Mouse (Mus musculus) lung, embryonic 16.5 days (tissue): ENCODE measurements around the gene Fbxo11. TPM values are rescaled to one million over a fixed set of nuclear protein-coding genes. Genes with fewer than 3 reads are reported as not detected.
A peak's percentile ranks its signal among the peaks of the same experiment; 100 is the strongest.
"Not testable (repeated sequence)": the region's sequence is repeated elsewhere in the genome, so short reads cannot be mapped to it uniquely, and the experiment has no call there.

Experiments
- ATAC-seq: fragments of 200-750 bp; cut with Nextera tagmentation; 2 replicates; pipeline ENCODE4 v1.8.0; 2017; ENCODE audit warnings: low read depth, mild to moderate bottlenecking, moderate library complexity
- H3K27ac ChIP-seq: fragments of 300-500 bp; sonication (generic); 2 replicates; pipeline ENCODE4 v1.5.1; 2014; ENCODE audit warnings: mild to moderate bottlenecking, control low read depth, low read length
- H3K27me3 ChIP-seq: fragments of 300-500 bp; sonication (generic); 2 replicates; pipeline ENCODE4 v1.6.1; 2014; ENCODE audit warnings: low read depth, low read length, mixed read lengths; ENCODE audit not compliant: control insufficient read depth, insufficient read depth
- H3K36me3 ChIP-seq: fragments of 300-500 bp; sonication (generic); 2 replicates; pipeline ENCODE4 v1.6.1; 2014; ENCODE audit warnings: low read length; ENCODE audit not compliant: control insufficient read depth, insufficient read depth
- H3K4me1 ChIP-seq: fragments of 300-500 bp; sonication (generic); replicated peaks from 2 replicates; pipeline ENCODE4 v1.6.1; 2014; ENCODE audit warnings: low read length, mixed read lengths; ENCODE audit not compliant: control insufficient read depth, insufficient read depth
- H3K4me2 ChIP-seq: fragments of 300-500 bp; sonication (generic); 2 replicates; pipeline ENCODE4 v1.6.1; 2014; ENCODE audit warnings: low read depth, low read length, control low read depth
- H3K4me3 ChIP-seq: fragments of 300-500 bp; sonication (generic); 2 replicates; pipeline ENCODE4 v1.5.1; 2014; ENCODE audit warnings: mild to moderate bottlenecking, low read length, control low read depth
- H3K9ac ChIP-seq: fragments of 300-500 bp; sonication (generic); 2 replicates; pipeline ENCODE4 v1.6.1; 2014; ENCODE audit warnings: low read length, control low read depth
- H3K9me3 ChIP-seq: fragments of 300-500 bp; sonication (generic); 2 replicates; pipeline ENCODE4 v1.6.1; 2016; ENCODE audit warnings: low read length; ENCODE audit not compliant: control insufficient read depth
- WGBS: fragments of 180-500 bp; shearing (Covaris S2); extraction: QIAGEN DNeasy Blood & Tissue Kit; methylation state at CpG from one replicate; pipeline ENCODE4 v1.1.7; 2014; 5-methylcytosine and 5-hydroxymethylcytosine counted together
- polyA plus RNA-seq: library from polyadenylated mRNA; unstranded; fragments of >200 nt; fragmentation: Nextera tagmentation; extraction: Ambion mirVana; gene quantifications from 2 replicates; pipeline ENCODE4 v1.2.1, GENCODE M21; 2015

Gene Fbxo11
- polyA plus RNA-seq, 1 experiment from 2014 or later, result 13.6 TPM

DNA sequence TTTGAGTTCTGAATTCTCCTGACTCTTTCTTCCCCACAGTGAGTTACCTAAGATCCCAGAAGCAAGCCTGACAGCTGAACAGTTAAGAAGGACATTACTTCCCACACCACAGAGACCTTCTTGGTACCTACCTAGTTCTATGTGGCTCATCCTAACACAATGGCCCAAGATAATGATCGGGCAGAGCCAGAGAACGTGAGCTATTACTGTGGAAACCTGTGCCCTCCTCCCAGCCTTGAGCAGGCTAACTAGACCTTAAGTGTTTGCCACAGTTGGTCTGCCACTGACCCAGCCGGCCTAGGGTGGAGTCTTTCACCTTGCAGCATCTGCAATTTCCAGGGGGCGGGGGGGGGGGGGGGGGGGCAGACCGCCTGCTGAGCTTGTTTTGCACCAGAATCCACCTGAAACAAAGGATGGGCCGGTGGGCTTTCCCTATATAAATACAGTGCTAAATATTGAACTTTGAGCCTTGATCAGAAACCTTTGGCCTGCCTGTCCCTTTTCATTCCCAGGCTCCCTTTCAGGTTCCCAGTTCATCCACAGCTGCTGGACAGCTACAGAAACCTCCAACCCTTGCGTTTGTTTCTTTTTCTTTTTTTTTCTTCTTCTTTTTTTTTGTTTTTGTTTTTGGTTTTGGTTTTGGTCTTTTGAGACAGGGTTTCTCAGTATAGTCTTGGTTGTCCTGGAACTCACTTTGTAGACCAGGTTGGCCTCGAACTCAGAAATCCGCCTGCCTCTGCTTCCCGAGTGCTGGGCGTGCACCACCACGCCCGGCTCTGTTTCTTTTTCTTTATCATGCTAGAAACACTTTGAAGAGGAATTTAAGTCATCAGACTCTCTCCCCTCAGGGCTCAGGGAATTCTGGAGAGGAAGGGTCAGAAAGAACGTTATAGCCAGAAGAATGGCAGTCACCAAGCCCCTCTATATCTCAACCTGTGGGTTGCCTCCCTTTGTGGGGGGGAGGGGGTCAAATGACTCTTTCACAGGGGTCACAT, 101.7 kb downstream of the Fbxo11 start:
- Histone ChIP-seq H3K4me2 (no peak overlapping the region), H3K27ac (no peak overlapping the region), H3K4me3 (no peak overlapping the region), H3K9me3 (no peaks in the 10 kb centered on the region), H3K36me3 (no peaks in the 10 kb centered on the region), H3K27me3 (no peaks in the 10 kb centered on the region), H3K4me1 (no peaks in the 10 kb centered on the region), H3K9ac (no peak overlapping the region)
- ATAC-seq, result no peak
- 88% methylated on average over 13 of the region's 14 CpGs for WGBS

DNA sequence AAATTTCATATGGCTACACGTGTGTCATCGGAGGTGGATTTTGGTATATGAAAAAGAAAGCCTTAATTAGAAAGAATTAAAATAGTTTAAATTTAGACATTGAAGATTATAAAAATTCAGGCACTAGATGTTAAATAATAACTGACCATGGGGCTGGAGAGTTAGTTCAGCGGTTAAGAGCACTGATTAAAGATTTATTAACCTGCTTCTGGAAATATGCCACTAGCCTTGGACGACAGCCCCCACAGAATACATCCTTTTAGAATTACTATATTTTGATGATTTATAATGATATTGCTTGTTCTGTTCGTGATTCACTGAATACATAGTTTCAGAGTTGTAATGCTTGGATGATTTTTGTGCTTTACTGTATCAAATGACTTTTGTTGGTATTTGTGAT, 105.2 kb downstream of the Fbxo11 start:
- H3K4me2 ChIP-seq, H3K4me3 ChIP-seq, H3K9ac ChIP-seq, H3K36me3 ChIP-seq, H3K27me3 ChIP-seq, H3K9me3 ChIP-seq, H3K4me1 ChIP-seq, ATAC-seq, H3K27ac ChIP-seq: not testable (repeated sequence)
- WGBS, result 65% methylated on average over 5 of the region's 5 CpGs

DNA sequence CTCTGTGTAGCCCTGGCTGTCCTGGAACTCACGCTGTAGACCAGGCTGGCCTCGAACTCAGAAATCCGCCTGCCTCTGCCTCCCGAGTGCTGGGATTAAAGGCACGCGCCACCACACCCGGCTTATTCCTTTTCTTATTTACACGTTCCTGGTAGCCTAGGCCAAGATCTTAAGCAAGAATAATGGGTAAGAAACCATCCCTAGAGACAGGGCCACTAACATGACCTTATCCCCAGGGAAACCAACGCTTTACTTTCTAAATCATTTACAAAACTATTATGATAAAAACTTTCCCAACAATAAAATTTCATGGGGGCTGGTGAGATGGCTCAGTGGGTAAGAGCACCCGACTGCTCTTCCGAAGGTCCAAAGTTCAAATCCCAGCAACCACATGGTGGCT, 105.7 kb downstream of the Fbxo11 start:
- H3K4me3 ChIP-seq, H3K36me3 ChIP-seq, H3K9me3 ChIP-seq, H3K4me2 ChIP-seq, H3K9ac ChIP-seq, H3K4me1 ChIP-seq, ATAC-seq, H3K27ac ChIP-seq, H3K27me3 ChIP-seq: not testable (repeated sequence)
- 90% methylated on average over 11 of the region's 11 CpGs for WGBS

DNA sequence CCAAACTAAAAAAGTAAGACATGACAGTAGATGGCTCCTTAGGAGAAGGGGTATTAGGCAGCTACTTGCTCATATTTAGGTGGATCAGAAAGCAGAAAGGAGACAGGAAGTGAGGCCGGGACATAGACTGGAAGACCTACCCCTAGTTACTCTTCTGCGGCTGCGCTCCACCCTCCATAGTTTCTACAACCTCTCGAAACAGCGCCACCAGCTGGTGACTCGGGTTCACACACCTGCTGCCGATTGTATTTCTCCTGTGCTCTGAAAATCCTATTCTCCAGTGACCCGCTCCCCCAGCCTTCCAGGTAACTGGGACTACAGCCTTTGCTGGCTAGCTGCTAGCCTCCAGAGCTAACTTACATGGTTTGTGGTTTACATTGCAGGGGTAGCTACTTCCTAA, 106.8 kb downstream of the Fbxo11 start:
- WGBS, result 65% methylated on average over 8 of the region's 8 CpGs
- Histone ChIP-seq H3K4me1 (no peaks in the 10 kb centered on the region), H3K4me2 (no peak overlapping the region), H3K27me3 (no peaks in the 10 kb centered on the region), H3K9me3 (no peaks in the 10 kb centered on the region), H3K36me3 (no peaks in the 10 kb centered on the region), H3K9ac (no peak overlapping the region), H3K27ac (no peak overlapping the region), H3K4me3 (no peak overlapping the region)
- no peak for ATAC-seq

DNA sequence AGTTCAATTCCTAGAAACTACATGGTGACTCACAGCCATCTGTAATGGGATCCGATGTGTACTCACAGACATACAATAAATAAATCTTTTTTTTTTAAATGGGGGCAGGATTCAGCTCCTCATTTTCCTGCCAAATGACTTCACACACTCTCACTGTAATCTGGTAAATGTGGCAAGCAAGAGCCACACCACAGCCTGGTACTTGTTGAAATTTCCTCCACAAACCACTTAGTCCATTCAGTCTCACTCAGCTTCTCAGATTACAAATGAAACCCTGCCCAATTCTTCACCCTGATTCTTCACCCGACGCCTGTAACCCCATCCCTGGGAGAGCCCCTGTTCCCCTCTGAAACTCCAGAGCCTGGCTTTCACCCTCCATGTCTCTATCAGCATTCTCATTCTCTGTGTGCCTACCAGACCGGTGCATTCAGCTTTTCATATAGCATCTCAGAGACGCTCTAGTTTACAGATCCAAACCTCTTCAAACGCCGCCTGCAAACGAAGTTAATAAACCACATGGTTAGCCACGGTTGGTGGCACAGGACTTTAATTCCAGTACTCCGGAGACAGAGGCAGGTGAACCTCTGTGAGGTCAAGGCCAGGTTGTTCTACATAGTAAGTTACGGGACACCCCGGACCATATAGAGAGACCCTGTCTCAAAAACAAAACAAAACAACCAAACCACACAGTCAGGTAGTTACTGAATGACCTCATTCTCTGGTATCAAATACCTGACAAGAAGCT, 107.8 kb downstream of the Fbxo11 start:
- no peak overlapping the region for H3K4me2 ChIP-seq
- no peaks in the 10 kb centered on the region for H3K36me3 ChIP-seq
- no peak overlapping the region for H3K27ac ChIP-seq
- H3K4me1 ChIP-seq, result no peaks in the 10 kb centered on the region
- ATAC-seq, result no peak
- 64% methylated on average over 12 of the region's 12 CpGs for WGBS
- no peaks in the 10 kb centered on the region for H3K27me3 ChIP-seq
- no peak overlapping the region for H3K9ac ChIP-seq
- H3K4me3 ChIP-seq, result no peak overlapping the region
- no peaks in the 10 kb centered on the region for H3K9me3 ChIP-seq

DNA sequence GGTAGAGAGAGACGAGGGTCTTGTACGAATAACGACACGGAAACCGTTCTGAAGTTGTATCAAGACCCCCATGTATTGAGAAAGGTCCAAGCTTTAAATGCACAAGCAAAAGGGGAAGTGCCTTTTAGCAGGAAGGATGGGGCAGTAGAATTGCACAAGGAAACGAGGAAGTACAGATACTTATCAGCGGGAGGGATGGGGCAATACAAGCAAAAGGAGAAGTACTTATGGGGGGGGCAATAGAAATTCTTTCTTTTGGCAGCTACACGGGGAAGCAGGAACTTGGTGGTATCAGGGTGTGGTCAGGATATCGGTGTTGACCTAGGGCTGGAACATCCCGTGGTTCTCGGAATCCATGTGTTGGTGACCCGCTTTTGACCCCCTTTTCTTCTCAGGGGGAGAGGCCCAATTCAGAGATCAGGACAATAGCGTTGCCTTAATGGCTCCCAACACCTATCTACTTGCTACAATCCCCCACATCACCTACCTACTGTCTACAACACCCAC, 110.4 kb downstream of the Fbxo11 start:
- not testable (repeated sequence) for H3K36me3 ChIP-seq, H3K27ac ChIP-seq, H3K4me1 ChIP-seq, H3K4me3 ChIP-seq, H3K9ac ChIP-seq, ATAC-seq, H3K4me2 ChIP-seq, H3K9me3 ChIP-seq, H3K27me3 ChIP-seq
- 85% methylated on average over 13 of the region's 13 CpGs for WGBS

DNA sequence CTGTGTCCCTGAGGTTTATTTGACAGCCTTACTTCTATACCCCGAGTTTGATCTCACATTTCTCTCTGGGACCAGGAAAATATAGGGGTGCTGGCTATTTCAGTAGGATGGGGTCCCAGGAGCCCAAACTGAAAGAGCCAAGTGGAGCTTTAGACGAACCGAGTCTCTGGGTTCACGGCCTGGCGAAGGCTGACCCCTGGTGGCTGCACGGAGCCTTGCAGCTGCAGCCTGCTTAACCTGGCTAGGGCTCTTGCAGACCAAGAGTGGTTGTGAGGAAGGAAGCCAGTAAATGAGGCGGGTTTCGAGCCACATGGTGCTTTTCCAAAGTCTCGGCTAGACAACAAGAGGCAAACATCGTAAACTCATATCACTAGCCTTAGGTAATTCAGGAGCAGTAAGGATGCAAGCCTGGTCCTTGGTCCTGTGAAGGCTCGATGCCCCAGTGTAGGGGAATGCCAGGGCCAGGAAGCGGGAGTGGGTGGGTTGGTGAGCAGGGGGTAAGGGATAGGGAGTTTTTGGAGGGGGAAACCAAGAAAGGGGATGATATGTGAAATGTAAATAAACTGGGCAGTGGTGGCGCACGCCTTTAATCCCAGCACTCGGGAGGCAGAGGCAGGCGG, 116.0 kb downstream of the Fbxo11 start:
- no peaks in the 10 kb centered on the region for H3K36me3 ChIP-seq
- H3K27me3 ChIP-seq, result no peaks in the 10 kb centered on the region
- no peaks in the 10 kb centered on the region for H3K9me3 ChIP-seq
- no peak overlapping the region for H3K9ac ChIP-seq
- 37% methylated on average over 16 of the region's 16 CpGs for WGBS
- H3K27ac ChIP-seq, result no peak overlapping the region
- no peaks in the 10 kb centered on the region for H3K4me1 ChIP-seq
- peak; percentile 64 for ATAC-seq
- H3K4me3 ChIP-seq, result no peak overlapping the region
- H3K4me2 ChIP-seq, result no peak overlapping the region
